Mouse (Mus musculus): ENCODE results near the gene Gfy. TPM values are rescaled to one million over a fixed set of nuclear protein-coding genes. Genes with fewer than 3 reads are reported as not detected.

Gene Gfy
- total RNA-seq, 2 experiments from 2014 or later = not detected

- no peak for DNase-seq
These were observed 32.1 kb downstream of the Gfy start for GRCm38 (mm10) chr7:45147267-45147666.

GRCm38 (mm10) chr7:45145460-45145859 is 33.9 kb downstream of the Gfy start:
- no peak for DNase-seq

GRCm38 (mm10) chr7:45144368-45145174 is 34.8 kb downstream of the Gfy start:
- DNase-seq = peak; percentile 47

- no peak for DNase-seq
These were observed 37.5 kb downstream of the Gfy start for GRCm38 (mm10) chr7:45141914-45142313.

GRCm38 (mm10) chr7:45141319-45141718 is 38.0 kb downstream of the Gfy start:
- DNase-seq = no peak

GRCm38 (mm10) chr7:45139904-45140723 is 39.3 kb downstream of the Gfy start:
- DNase-seq = no peak

GRCm38 (mm10) chr7:45138403-45138802 is 41.0 kb downstream of the Gfy start:
- DNase-seq = no peak

GRCm38 (mm10) chr7:45137171-45138006 is 42.0 kb downstream of the Gfy start:
- DNase-seq = no peak

GRCm38 (mm10) chr7:45135993-45136567 is 43.3 kb downstream of the Gfy start, which contains the start of the genes Gm45713 and Flt3l:
Gene Gm45713, minus strand, starts transcription at chr7:45136231.
Gene Flt3l, minus strand, starts transcription at chr7:45136432.
- DNase-seq = peak; percentile 88

GRCm38 (mm10) chr7:45135370-45135769 is 44.0 kb downstream of the Gfy start:
- DNase-seq = no peak

- no peak for DNase-seq
These were observed 44.8 kb downstream of the Gfy start for GRCm38 (mm10) chr7:45134544-45135026.

- DNase-seq = no peak
These were observed 45.8 kb downstream of the Gfy start for GRCm38 (mm10) chr7:45133446-45134159.

- DNase-seq = no peak
These were observed 47.5 kb downstream of the Gfy start for GRCm38 (mm10) chr7:45131850-45132249.

- no peak for DNase-seq
These were observed 49.4 kb downstream of the Gfy start for GRCm38 (mm10) chr7:45129776-45130512.

GRCm38 (mm10) chr7:45129318-45129717 is 50.1 kb downstream of the Gfy start:
- peak; percentile 51 for DNase-seq

GRCm38 (mm10) chr7:45128624-45129246 is 50.6 kb downstream of the Gfy start, which contains the start of gene Rpl13a:
Gene Rpl13a, minus strand, starts transcription at chr7:45128761.
- peak; percentile 99 for DNase-seq

- DNase-seq = no peak
These were observed 51.6 kb downstream of the Gfy start for GRCm38 (mm10) chr7:45127700-45128224.

GRCm38 (mm10) chr7:45126844-45127699 is 52.3 kb downstream of the Gfy start:
- DNase-seq = no peak
